Mouse (Mus musculus): Measurements from ENCODE around the gene Rab17. TPM values are rescaled to one million over a fixed set of nuclear protein-coding genes. Genes with fewer than 3 reads are reported as not detected.

Gene Rab17
- polyA plus RNA-seq, 1 experiment from 2014 or later = not detected

DNA sequence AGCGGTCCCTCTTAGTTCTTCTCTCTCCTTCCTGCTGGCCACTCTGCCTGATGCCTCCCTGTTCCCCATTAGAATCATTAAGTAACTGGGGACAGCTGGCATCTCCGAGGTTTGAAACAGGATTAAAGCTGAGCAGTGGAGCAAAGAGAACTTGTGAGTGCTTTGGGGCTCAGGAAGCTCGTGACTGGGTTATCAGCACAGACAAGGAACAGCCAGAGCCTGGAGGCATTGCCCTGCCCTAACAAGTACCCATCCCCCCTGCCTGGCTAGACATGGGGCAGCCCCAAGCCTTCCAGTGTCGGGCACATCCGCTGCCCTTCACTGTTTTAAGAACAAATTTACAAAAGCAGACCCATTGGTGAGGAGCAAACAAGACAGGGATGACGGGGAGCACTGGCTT is 52.0 kb downstream of the Rab17 start:
- H3K27ac ChIP-seq = no peak overlapping the region
- WGBS = 73% methylated on average over 6 of the region's 6 CpGs
- H3K9me3 ChIP-seq = peaks cover 8% of the 10 kb centered on the region
- H3K36me3 ChIP-seq = no peaks in the 10 kb centered on the region
- no peak overlapping the region for H3K4me2 ChIP-seq (replicated peaks)
- no peak overlapping the region for H3K4me3 ChIP-seq
- no peak overlapping the region for H3K9ac ChIP-seq
- H3K4me1 ChIP-seq = peaks cover 7% of the 10 kb centered on the region
- ATAC-seq (ENCODE audit: low FRiP score, low read depth) = no peak
- H3K27me3 ChIP-seq (replicated peaks) = peaks cover 4% of the 10 kb centered on the region; the same call in 1 of the 2 replicates

DNA sequence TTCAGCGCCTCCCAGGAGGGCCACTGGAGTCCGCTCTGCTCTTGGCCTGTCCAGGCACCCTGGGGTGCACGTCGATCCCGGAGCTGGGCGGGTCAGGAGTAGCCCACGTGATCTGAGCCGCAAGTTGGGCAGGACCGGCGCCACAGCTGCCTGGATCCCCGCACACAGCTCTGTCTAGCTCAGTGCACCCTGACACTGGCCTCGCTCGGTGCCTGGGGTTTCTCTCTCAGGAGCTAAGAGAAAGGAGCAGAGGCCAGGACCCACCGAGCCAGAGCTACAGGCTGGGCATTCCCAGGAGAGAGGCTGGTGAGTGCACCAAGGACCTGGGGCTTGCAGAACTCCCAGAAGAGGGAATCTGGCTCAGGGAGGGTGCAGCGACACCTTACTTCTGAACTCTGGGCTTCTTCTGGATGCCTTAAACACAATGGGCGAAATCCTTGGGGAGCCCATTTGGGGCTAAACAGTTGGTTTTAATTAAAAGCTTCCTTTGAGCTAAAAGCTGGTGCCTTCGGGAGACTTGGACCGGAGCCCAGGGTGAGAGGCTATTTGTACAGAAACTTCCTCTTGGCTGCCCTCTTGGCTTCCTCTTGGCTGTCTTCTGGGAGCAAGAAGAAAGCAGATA is 54.4 kb downstream of the Rab17 start, which contains the start of gene Mlph:
Gene Mlph (plus strand): TSS at position 138 of the 622 bp plus-strand sequence.
- H3K4me3 ChIP-seq = 0 out of 2 replicates have a peak within 1 kb of the TSS, but pooled peaks have one; percentile 13
- H3K27me3 ChIP-seq (replicated peaks) = peaks cover 4% of the 10 kb centered on the region; the same call in 1 of the 2 replicates
- peaks cover 6% of the 10 kb centered on the region for H3K9me3 ChIP-seq
- no peak for ATAC-seq (ENCODE audit: low FRiP score, low read depth)
- H3K36me3 ChIP-seq = no peaks in the 10 kb centered on the region
- H3K9ac ChIP-seq = no peak within 1 kb of the TSS
- H3K4me1 ChIP-seq = peaks cover 7% of the 10 kb centered on the region
- no peak within 1 kb of the TSS for H3K27ac ChIP-seq
- WGBS = 13% methylated on average over 18 of the region's 18 CpGs
- H3K4me2 ChIP-seq (replicated peaks) = peak within 1 kb of the TSS; percentile 52

- Histone ChIP-seq H3K9ac (no peak overlapping the region), H3K36me3 (no peaks in the 10 kb centered on the region), H3K4me3 (no peak overlapping the region), H3K9me3 (no peaks in the 10 kb centered on the region), H3K4me2 (replicated peaks) (no peak overlapping the region), H3K4me1 (peaks cover 10% of the 10 kb centered on the region), H3K27ac (no peak overlapping the region), H3K27me3 (replicated peaks) (peaks cover 4% of the 10 kb centered on the region; the same call in 1 of the 2 replicates)
- no peak for ATAC-seq (ENCODE audit: low FRiP score, low read depth)
- WGBS = 78% methylated on average over 6 of the region's 6 CpGs
Observed at GRCm38 (mm10) chr1:90913231-90913630, 56.2 kb downstream of the Rab17 start.

DNA sequence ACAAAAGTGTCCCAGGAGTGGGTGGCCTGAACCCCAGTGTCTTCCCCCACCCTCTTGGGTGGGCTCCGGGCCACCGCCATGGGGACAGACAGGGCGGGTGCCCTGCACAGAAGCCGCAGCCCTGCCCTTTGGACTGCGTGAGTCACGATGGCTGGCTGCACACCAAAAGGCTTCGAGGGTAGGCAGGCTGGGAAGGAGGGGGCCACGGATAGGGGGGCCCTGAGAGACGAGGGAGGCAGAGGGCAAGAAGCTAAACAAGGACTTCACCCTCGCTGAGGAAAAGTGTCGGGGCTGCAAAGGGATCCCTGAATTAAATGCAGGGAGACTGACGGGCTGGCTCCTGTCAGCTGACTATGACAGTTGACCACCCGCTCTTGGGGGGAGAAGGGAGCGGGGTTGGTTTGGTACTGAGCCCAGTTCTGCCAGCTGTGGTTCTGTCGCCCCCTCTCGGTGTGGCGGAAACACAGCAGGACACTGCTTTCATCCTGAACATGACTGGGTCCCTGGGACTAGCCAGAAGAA is 59.8 kb downstream of the Rab17 start:
- Histone ChIP-seq H3K4me3 (no peak overlapping the region), H3K4me1 (peaks cover 2% of the 10 kb centered on the region; the same call in 1 of the 2 replicates), H3K27me3 (replicated peaks) (0 out of 2 replicates have a peak, but pooled peaks cover 4% of the 10 kb centered on the region), H3K9ac (no peak overlapping the region), H3K27ac (no peak overlapping the region), H3K9me3 (no peaks in the 10 kb centered on the region), H3K4me2 (replicated peaks) (no peak overlapping the region), H3K36me3 (no peaks in the 10 kb centered on the region)
- 49% methylated on average over 17 of the region's 17 CpGs for WGBS
- ATAC-seq (ENCODE audit: low FRiP score, low read depth) = no peak

DNA sequence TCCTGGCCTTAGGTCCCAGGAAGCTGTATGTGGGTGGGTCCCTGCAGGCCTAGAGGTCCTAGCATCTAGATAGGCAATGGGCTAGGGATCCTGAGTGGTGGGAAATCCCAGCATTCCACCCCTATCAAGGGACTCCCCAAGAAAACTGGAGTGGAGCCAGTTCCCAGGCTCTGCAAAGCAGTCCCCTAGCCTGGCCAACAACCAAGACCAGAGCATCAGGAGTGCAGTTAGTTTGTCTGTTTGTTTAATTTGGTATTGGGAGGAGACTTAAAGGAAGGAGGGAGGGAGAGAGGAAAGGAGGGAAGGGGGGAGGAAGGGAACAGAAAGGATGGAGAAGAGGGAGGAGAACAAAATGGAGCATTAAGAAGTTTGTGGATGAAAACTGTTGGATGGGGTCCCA is 60.3 kb downstream of the Rab17 start:
- Histone ChIP-seq H3K4me2 (replicated peaks) (no peak overlapping the region), H3K36me3 (no peaks in the 10 kb centered on the region), H3K9me3 (no peaks in the 10 kb centered on the region), H3K9ac (no peak overlapping the region), H3K4me3 (no peak overlapping the region), H3K27ac (no peak overlapping the region), H3K27me3 (replicated peaks) (no peaks in the 10 kb centered on the region), H3K4me1 (0 out of 2 replicates have a peak, but pooled peaks cover 2% of the 10 kb centered on the region)
- ATAC-seq (ENCODE audit: low FRiP score, low read depth) = no peak

Other genes starting within 250 kb of the Rab17 start
- 14.6 and 14.8 TPM in 2 replicates for gene Col6a3, start 125.7 kb downstream of the Rab17 start, polyA plus RNA-seq (2016; fragmentation: Nextera tagmentation; extraction: Ambion mirVana)
- gene Mlph, start 54.6 kb downstream of the Rab17 start, polyA plus RNA-seq (2016; fragmentation: Nextera tagmentation; extraction: Ambion mirVana) = 0.15 and 0.20 TPM in 2 replicates
- gene Prlh, start 16.6 kb downstream of the Rab17 start, polyA plus RNA-seq (2016; fragmentation: Nextera tagmentation; extraction: Ambion mirVana) = not detected in 2 replicates
- gene Lrrfip1, start 29.1 kb upstream of the Rab17 start, polyA plus RNA-seq (2016; fragmentation: Nextera tagmentation; extraction: Ambion mirVana) = 27.6 and 27.9 TPM in 2 replicates
- gene Rbm44, start 175.4 kb upstream of the Rab17 start, polyA plus RNA-seq (2016; fragmentation: Nextera tagmentation; extraction: Ambion mirVana) = 0.38 and 1.5 TPM in 2 replicates
- gene Ramp1, start 210.2 kb upstream of the Rab17 start, polyA plus RNA-seq (2016; fragmentation: Nextera tagmentation; extraction: Ambion mirVana) = 0.31 and 0.44 TPM in 2 replicates

All from neural tube, embryonic 12.5 days (tissue).